Mouse (Mus musculus) heart, embryonic 11.5 days (tissue): Measurements from ENCODE around the gene Dpep2nb. TPM values are rescaled to one million over a fixed set of nuclear protein-coding genes. Genes with fewer than 3 reads are reported as not detected.

ENCODE experiments used
- ATAC-seq: fragments of 200-750 bp; cut with Nextera tagmentation; replicated peaks from 2 replicates; pipeline ENCODE4 v1.8.0; 2017; ENCODE audit warnings: moderate library complexity; ENCODE audit not compliant: insufficient number of reproducible peaks, low FRiP score, low TSS enrichment
- H3K27ac ChIP-seq: fragments of 300-500 bp; sonication (generic); 2 replicates; pipeline ENCODE4 v1.5.1; 2014; ENCODE audit warnings: mild to moderate bottlenecking, low read depth, low read length
- H3K27me3 ChIP-seq: fragments of 300-500 bp; sonication (generic); 2 replicates; pipeline ENCODE4 v1.6.1; 2014; ENCODE audit warnings: mild to moderate bottlenecking, low read length, mixed read lengths; ENCODE audit not compliant: control insufficient read depth, insufficient read depth
- H3K36me3 ChIP-seq: fragments of 300-500 bp; sonication (generic); 2 replicates; pipeline ENCODE4 v1.6.1; 2014; ENCODE audit warnings: mild to moderate bottlenecking, low read length, moderate library complexity, mixed read lengths; ENCODE audit not compliant: control insufficient read depth, insufficient read depth
- H3K4me1 ChIP-seq: fragments of 300-500 bp; sonication (generic); 2 replicates; pipeline ENCODE4 v1.6.1; 2014; ENCODE audit warnings: low read length; ENCODE audit not compliant: control insufficient read depth, insufficient read depth
- H3K4me2 ChIP-seq: fragments of 300-500 bp; sonication (generic); 2 replicates; pipeline ENCODE4 v1.6.1; 2014; ENCODE audit warnings: mild to moderate bottlenecking, moderate library complexity
- H3K4me3 ChIP-seq: fragments of 300-500 bp; sonication (generic); 2 replicates; pipeline ENCODE4 v1.5.1; 2014; ENCODE audit warnings: low read depth, low read length
- H3K9ac ChIP-seq: fragments of 300-500 bp; sonication (generic); 2 replicates; pipeline ENCODE4 v1.6.1; 2014; ENCODE audit warnings: mild to moderate bottlenecking, low read depth, low read length, moderate library complexity
- H3K9me3 ChIP-seq: fragments of 300-500 bp; sonication (generic); replicated peaks from 2 replicates; pipeline ENCODE4 v1.6.1; 2016; ENCODE audit warnings: low read length; ENCODE audit not compliant: control insufficient read depth
- WGBS: fragments of 180-500 bp; shearing (Covaris S2); extraction: QIAGEN DNeasy Blood & Tissue Kit; methylation state at CpG from one replicate; pipeline ENCODE4 v1.1.7; 2014; ENCODE audit not compliant: insufficient replicate concordance; 5-methylcytosine and 5-hydroxymethylcytosine counted together
- polyA plus RNA-seq: library from polyadenylated mRNA; unstranded; fragments of >200 nt; fragmentation: Nextera tagmentation; extraction: Ambion mirVana; gene quantifications from 2 replicates; pipeline ENCODE4 v1.2.1, GENCODE M21; 2014

Dpep2nb gene
- polyA plus RNA-seq: 0.33 TPM in 1 of 2 replicates, not detected in the other

DNA sequence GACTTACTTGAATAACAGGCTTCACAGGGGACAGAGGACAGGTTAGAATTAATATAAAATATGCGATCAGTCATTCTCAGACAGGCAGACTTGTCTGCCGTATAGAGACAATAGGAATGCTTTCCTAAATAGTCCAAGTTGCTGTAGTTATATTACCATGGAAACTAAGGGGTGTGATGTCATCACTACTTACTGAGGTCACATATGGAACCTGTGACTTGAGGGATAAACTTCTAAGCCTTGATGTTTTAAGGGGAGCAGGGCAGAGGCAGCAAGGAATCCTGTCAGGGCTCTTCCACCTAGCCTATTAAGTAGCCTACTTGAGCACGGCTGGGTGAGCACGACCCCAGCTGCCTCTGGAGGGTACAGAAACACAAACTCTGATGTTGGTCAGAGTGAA, at the start of gene Dpep2nb:
Dpep2nb (minus strand) TSS at position 101 of the 400 bp plus-strand sequence.
- Histone ChIP-seq H3K36me3 (no peaks in the 10 kb centered on the region), H3K4me3 (no peak within 1 kb of the TSS), H3K9me3 (no peaks in the 10 kb centered on the region), H3K27ac (no peak within 1 kb of the TSS), H3K4me1 (peaks cover 11% of the 10 kb centered on the region), H3K27me3 (no peaks in the 10 kb centered on the region), H3K9ac (no peak within 1 kb of the TSS), H3K4me2 (no peak within 1 kb of the TSS)
- WGBS: 75% methylated on average over 4 of the region's 4 CpGs
- no peak for ATAC-seq

DNA sequence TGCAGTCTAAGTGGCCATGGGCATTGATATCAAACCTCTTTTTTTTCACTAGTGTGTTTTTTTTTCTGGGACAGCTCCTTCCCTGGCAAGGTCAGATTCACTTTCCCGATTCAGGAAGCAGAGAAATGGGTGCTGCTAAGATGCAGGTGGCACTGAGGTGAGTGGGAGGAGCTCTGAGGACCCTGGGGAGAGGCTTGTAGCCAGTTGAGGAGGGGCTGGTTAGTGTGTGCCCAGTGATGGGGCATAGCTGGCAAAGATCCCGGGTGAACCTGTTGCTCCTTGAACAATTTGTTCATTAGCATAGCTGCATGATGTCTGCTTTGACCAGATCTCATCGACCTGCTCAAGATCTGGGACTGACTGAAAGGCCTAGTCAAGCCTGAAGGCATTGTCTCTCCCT, 49.3 kb upstream of the Dpep2nb start:
- Histone ChIP-seq H3K4me1 (peaks cover 9% of the 10 kb centered on the region), H3K27me3 (no peaks in the 10 kb centered on the region), H3K36me3 (no peaks in the 10 kb centered on the region), H3K4me3 (no peak overlapping the region), H3K4me2 (no peak overlapping the region), H3K9me3 (no peaks in the 10 kb centered on the region), H3K9ac (no peak overlapping the region), H3K27ac (no peak overlapping the region)
- WGBS: 60% methylated on average over 3 of the region's 3 CpGs
- no peak for ATAC-seq

DNA sequence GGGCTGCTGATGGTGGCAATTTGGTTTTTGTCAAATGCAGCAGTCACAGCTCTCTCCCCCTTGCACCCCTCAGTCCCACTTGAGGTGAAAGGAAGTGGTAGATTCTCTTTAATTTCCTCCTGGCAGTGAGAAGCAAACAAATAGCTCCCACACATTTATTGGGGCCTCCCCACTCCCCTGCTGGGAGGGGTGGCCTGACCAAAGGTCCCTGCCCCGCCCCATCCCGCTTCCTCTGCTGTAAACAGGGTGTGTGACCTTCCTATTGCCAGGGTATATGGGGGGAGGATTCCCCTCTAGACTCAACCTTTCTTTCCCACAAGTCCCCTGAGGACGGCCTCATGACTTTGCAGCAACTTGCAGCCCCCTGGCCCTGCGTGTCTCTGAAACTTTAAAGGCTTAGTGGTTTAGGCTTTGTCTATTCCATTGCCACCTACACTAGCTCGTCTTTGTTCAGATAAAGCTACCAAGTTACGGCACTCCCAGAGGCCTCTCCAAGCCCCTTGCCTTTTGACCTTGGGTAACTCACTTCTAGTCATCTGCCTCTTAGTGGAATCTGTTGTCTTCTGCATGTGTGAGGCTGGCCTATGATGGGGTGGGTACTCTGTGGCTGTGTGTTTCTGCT, 48.5 kb upstream of the Dpep2nb start:
- H3K36me3 ChIP-seq: no peaks in the 10 kb centered on the region
- no peak for ATAC-seq
- no peaks in the 10 kb centered on the region for H3K27me3 ChIP-seq
- no peak overlapping the region for H3K27ac ChIP-seq
- H3K4me1 ChIP-seq: peaks cover 9% of the 10 kb centered on the region
- no peak overlapping the region for H3K9ac ChIP-seq
- H3K4me2 ChIP-seq: no peak overlapping the region
- 65% methylated on average over 6 of the region's 6 CpGs for WGBS
- no peaks in the 10 kb centered on the region for H3K9me3 ChIP-seq
- H3K4me3 ChIP-seq: no peak overlapping the region

DNA sequence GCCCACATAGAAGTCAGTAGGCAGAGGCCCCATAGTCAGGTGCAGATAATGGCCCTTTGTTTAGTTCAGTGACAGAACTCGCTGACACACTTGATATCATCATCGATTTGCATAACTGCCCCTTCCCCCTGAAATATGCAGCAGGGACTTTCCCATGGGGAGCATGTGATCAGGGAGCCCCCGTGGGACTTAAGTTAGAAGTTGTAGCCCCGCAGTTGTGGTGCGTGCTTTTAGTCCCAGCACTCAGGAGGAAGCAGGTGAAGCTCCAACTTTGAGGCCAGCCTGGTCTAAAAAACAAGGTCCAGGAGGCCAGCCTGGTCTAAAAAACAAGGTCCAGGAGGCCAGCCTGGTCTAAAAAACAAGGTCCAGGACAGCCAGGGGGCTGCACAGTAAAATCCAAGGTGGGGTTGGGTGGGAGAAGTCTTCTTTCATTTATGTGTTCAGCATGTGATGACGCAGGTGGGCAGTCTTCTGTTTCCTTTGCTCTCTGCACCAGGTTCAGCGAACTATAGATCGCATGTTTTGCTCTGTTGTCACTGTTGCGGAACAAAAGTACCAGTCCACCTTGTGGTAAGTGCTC, 46.8 kb upstream of the Dpep2nb start:
- Histone ChIP-seq H3K27ac (no peak overlapping the region), H3K36me3 (no peaks in the 10 kb centered on the region), H3K9ac (no peak overlapping the region), H3K27me3 (no peaks in the 10 kb centered on the region), H3K4me2 (no peak overlapping the region), H3K4me1 (no peaks in the 10 kb centered on the region), H3K4me3 (no peak overlapping the region), H3K9me3 (no peaks in the 10 kb centered on the region)
- WGBS: 83% methylated on average over 9 of the region's 9 CpGs
- no peak for ATAC-seq

DNA sequence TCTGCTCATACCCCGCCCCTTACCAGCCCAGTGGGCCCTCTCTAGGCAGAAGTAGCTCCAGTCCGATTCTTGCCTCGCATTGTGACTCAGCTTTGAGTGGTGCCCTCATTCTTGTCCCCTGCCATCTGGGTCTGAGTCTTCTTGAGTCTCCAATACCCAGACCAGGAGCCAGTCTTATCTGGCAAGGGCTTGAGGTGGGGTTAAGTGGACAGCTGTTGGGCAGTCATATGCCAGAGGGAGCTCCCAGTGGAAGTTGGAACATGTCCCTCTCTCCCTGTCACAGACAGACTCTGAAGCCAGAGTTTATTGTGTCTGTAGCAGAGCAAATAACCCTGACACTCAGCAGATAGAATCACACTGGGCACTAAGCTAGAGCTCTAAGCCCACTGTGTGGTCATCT, 45.3 kb upstream of the Dpep2nb start:
- Histone ChIP-seq H3K27me3 (no peaks in the 10 kb centered on the region), H3K36me3 (no peaks in the 10 kb centered on the region), H3K9me3 (no peaks in the 10 kb centered on the region), H3K4me1 (no peaks in the 10 kb centered on the region), H3K4me3 (no peak overlapping the region), H3K4me2 (no peak overlapping the region), H3K9ac (no peak overlapping the region), H3K27ac (no peak overlapping the region)
- 84% methylated on average over 3 of the region's 3 CpGs for WGBS
- no peak for ATAC-seq

DNA sequence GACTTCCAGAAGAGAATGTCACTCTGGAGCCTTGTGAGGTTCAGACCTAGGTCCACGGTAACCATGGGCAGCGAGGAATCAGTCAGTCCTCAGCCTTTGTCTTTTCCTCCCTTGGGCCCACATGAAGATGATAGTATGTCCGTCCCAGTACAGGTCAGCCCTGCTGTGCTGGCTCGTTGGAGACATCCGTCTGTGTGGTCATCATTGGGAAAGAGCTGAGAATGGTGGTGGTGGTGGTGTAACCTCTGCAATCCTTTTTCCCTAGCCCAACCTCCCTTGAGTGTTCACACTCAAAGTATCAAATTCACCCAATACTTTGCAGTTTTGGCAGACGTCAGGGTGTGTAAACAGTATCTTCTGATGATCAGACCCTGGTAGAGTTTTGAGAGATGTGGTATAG, 44.1 kb upstream of the Dpep2nb start:
- WGBS: 81% methylated on average over 6 of the region's 6 CpGs
- ATAC-seq: no peak
- Histone ChIP-seq H3K36me3 (no peaks in the 10 kb centered on the region), H3K27me3 (no peaks in the 10 kb centered on the region), H3K9me3 (no peaks in the 10 kb centered on the region), H3K4me3 (no peak overlapping the region), H3K27ac (no peak overlapping the region), H3K9ac (no peak overlapping the region), H3K4me2 (no peak overlapping the region), H3K4me1 (no peaks in the 10 kb centered on the region)

DNA sequence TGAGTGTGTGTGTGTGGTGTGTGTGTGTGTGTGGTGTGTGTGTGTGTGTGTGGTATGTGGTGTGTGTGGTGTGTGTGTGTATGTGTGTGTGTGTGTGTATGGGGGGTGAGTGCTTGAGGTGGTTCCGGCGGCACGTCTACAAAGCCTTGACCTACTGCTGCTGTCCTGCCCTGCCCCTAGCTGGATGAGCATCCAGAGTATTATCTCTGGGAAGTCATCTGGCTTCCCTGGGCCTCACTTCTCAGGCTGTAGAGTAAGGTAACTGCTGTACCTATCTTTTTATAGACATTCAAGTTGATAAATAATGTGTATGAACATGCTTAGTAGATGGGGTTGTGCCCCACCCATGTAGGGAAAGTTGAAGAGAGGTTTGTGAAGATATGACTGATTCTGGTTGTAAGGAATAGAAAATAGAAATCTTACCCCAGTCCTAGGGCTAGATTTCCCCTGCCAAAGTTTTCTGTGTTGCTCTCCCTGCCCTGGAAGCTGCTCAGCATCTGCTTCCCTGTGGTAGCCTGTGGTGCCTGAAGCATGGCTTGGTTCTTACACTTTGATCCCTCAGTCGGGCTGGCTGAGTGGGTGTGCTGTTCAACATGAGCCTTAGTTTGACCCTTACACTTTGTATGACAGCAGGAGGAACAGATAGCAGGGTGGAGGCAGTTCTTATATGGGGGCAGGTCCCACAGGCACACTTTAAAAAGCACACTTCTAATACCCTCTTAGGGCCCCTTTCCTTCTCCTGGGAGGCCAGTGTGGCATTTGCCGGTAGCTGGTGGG, 42.3 kb upstream of the Dpep2nb start:
- H3K4me3 ChIP-seq: no peak overlapping the region
- no peak overlapping the region for H3K27ac ChIP-seq
- no peaks in the 10 kb centered on the region for H3K4me1 ChIP-seq
- no peak overlapping the region for H3K9ac ChIP-seq
- H3K9me3 ChIP-seq: no peaks in the 10 kb centered on the region
- no peaks in the 10 kb centered on the region for H3K27me3 ChIP-seq
- no peak overlapping the region for H3K4me2 ChIP-seq
- no peak for ATAC-seq
- no peaks in the 10 kb centered on the region for H3K36me3 ChIP-seq
- 82% methylated on average over 5 of the region's 5 CpGs for WGBS

DNA sequence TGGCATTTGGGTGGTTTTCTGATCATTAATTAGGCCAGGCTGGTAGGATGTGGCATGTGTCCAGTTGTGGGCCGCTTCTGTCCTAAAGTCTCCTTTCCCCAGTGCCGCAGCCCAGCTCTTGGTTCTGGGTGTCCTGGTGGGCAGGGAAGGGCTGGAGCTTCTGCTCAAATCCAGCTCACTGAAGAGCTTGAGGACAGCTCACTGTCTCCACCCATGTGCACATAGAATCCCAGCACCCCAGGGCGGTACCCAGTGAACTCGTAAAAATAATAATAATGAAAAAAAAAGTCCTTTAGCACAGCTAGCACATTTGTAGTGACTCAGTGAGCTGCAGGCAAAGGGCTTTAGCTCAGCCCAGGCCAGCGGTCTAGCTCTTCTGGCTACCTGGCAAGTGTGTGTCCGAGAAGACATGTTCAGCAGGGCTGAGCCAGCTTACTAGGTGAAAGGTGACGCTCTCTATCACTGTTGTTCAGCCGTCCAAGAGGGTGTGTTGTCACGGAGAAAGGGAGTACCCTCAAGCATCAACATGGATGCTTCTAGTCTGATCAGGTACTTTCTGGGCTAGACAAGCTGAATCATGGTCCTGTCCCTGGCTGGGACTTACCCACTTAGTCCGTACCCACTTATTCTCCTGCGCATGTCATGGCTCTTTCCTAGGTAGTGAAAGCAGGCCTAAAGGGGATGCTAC, 41.2 kb upstream of the Dpep2nb start:
- no peak overlapping the region for H3K9ac ChIP-seq
- no peak for ATAC-seq
- no peak overlapping the region for H3K27ac ChIP-seq
- no peaks in the 10 kb centered on the region for H3K36me3 ChIP-seq
- 86% methylated on average over 11 of the region's 11 CpGs for WGBS
- no peaks in the 10 kb centered on the region for H3K9me3 ChIP-seq
- no peak overlapping the region for H3K4me3 ChIP-seq
- H3K4me2 ChIP-seq: no peak overlapping the region
- H3K27me3 ChIP-seq: no peaks in the 10 kb centered on the region
- H3K4me1 ChIP-seq: no peaks in the 10 kb centered on the region
